Mouse (Mus musculus) liver, embryonic 11.5 days (tissue): ENCODE measurements around the gene Pls1. TPM values are rescaled to one million over a fixed set of nuclear protein-coding genes. Genes with fewer than 3 reads are reported as not detected.

ENCODE experiments used
- ATAC-seq: fragments of 200-750 bp; cut with Nextera tagmentation; replicated peaks from 2 replicates; pipeline ENCODE4 v1.8.0; 2017; ENCODE audit warnings: moderate number of reproducible peaks, mild to moderate bottlenecking, moderate TSS enrichment, moderate library complexity; ENCODE audit not compliant: low FRiP score
- DNase-seq: peaks from one replicate; pipeline ENCODE4 v3.0.0-alpha.2; 2017; ENCODE audit warnings: low spot score
- H3K27ac ChIP-seq: fragments of 300-500 bp; sonication (generic); 2 replicates; pipeline ENCODE4 v1.5.1; 2014; ENCODE audit warnings: mild to moderate bottlenecking, low read depth, low read length, control low read depth
- H3K27me3 ChIP-seq: fragments of 300-500 bp; sonication (generic); replicated peaks from 2 replicates; pipeline ENCODE4 v1.6.1; 2014; ENCODE audit warnings: low read length, mixed read lengths; ENCODE audit not compliant: control insufficient read depth, insufficient read depth
- H3K36me3 ChIP-seq: fragments of 300-500 bp; sonication (generic); 2 replicates; pipeline ENCODE4 v1.6.1; 2014; ENCODE audit warnings: mild to moderate bottlenecking, low read length, moderate library complexity, mixed read lengths; ENCODE audit not compliant: control insufficient read depth, insufficient read depth
- H3K4me1 ChIP-seq: fragments of 300-500 bp; sonication (generic); replicated peaks from 2 replicates; pipeline ENCODE4 v1.6.1; 2014; ENCODE audit warnings: low read length, mixed read lengths; ENCODE audit not compliant: control insufficient read depth, insufficient read depth
- H3K4me2 ChIP-seq: fragments of 300-500 bp; sonication (generic); 2 replicates; pipeline ENCODE4 v1.6.1; 2014; ENCODE audit warnings: mild to moderate bottlenecking, control low read depth, moderate library complexity
- H3K4me3 ChIP-seq: fragments of 300-500 bp; sonication (generic); 2 replicates; pipeline ENCODE4 v1.5.1; 2014; ENCODE audit warnings: low read depth, low read length, control low read depth
- H3K9ac ChIP-seq: fragments of 300-500 bp; sonication (generic); 2 replicates; pipeline ENCODE4 v1.6.1; 2014; ENCODE audit warnings: low read depth, low read length, control low read depth
- H3K9me3 ChIP-seq: fragments of 300-500 bp; sonication (generic); 2 replicates; pipeline ENCODE4 v1.6.1; 2016; ENCODE audit warnings: low read length, inconsistent platforms, mixed read lengths; ENCODE audit not compliant: control insufficient read depth
- WGBS: fragments of 180-500 bp; shearing (Covaris S2); extraction: QIAGEN DNeasy Blood & Tissue Kit; methylation state at CpG from one replicate; pipeline ENCODE4 v1.1.7; 2014; 5-methylcytosine and 5-hydroxymethylcytosine counted together
- polyA plus RNA-seq: library from polyadenylated mRNA; unstranded; fragments of >200 nt; fragmentation: Nextera tagmentation; extraction: Ambion mirVana; gene quantifications from 2 replicates; pipeline ENCODE4 v1.2.1, GENCODE M21; 2014

Pls1 gene
- polyA plus RNA-seq, 1 experiment from 2014 or later, result 12.4 TPM

GRCm38 (mm10) chr9:95795844-95796243 is 49.3 kb downstream of the Pls1 start:
- no peak overlapping the region for H3K9ac ChIP-seq
- H3K4me2 ChIP-seq, result no peak overlapping the region
- H3K27ac ChIP-seq, result no peak overlapping the region
- WGBS, result 90% methylated on average over 5 of the region's 5 CpGs
- H3K27me3 ChIP-seq, result no peaks in the 10 kb centered on the region
- no peak for ATAC-seq
- DNase-seq, result no peak
- no peaks in the 10 kb centered on the region for H3K36me3 ChIP-seq
- H3K9me3 ChIP-seq, result no peaks in the 10 kb centered on the region
- no peaks in the 10 kb centered on the region for H3K4me1 ChIP-seq
- H3K4me3 ChIP-seq, result no peak overlapping the region

DNA sequence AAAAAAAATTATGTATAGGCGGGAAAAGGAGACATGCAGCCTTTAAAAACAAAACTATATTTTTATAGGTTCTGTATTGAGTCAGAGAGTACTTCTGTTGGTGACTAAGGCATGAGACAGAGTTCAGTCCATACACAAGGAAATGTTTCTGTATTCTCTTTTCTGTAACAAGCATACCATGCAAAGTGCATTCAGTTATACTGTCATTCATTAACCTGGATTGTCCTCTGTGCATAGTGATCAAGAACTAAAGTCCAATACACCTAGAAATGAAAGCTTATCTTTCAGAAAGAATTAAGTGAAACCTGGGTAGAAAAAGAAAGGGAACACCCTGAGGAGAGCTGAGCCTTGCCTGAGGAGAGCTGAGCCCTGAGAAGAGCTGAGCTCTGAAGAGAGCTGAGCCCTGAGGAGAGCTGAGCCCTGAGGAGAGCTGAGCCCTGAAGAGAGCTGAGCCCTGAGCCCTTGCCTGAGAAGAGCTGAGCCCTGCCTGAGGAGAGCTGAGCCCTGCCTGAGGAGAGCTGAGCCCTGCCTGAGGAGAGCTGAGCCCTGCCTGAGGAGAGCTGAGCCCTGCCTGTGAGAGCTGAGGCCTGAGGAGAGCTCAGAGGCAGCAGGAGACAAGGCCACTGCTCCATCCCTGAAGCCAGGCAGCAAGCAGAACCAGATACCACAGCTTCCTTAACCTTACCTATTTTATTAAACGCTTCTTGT is 49.9 kb downstream of the Pls1 start:
- H3K36me3 ChIP-seq, result no peaks in the 10 kb centered on the region
- no peaks in the 10 kb centered on the region for H3K4me1 ChIP-seq
- H3K4me2 ChIP-seq, result no peak overlapping the region
- no peak overlapping the region for H3K27ac ChIP-seq
- no peaks in the 10 kb centered on the region for H3K9me3 ChIP-seq
- ATAC-seq (no peak), DNase-seq (no peak)
- 75% methylated on average over 2 of the region's 2 CpGs for WGBS
- H3K27me3 ChIP-seq, result no peaks in the 10 kb centered on the region
- H3K9ac ChIP-seq, result no peak overlapping the region
- no peak overlapping the region for H3K4me3 ChIP-seq

DNA sequence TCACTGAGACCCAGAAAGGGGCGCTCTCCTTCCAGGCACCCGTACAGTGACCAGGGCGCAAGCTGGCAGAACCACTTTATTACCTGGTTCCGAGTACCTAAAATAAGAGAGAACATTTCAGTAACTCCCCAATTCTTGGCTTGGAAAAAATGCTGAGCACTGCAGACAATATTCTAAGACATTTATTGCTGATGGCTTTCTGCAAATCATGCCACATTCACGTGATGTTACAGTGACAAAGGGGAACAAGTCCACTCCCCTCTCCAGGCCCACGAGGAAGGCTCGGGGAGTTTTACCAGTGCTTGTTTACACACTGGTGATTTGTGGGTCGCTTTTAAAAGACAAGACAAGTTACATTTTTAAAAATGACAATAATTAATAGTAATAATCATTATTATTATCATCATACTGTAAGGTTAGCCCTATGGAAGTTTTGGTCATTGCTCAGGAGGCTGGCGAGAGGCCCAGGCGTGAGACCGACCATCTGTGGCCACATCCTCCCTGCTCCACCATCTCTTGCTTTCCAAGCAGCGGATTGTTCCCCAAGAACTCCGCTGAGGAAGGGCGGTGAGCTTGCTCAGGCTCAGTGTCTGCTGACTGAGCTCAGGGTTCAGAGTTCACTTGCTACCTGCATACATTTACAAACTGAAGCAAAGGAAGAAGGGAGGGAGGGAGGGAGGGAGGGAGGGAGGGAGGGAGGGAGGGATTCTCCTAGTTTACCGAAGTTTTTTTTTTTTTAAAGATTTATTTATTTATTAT is 50.9 kb downstream of the Pls1 start:
- Histone ChIP-seq H3K9ac (no peak overlapping the region), H3K4me1 (no peaks in the 10 kb centered on the region), H3K36me3 (no peaks in the 10 kb centered on the region), H3K4me3 (no peak overlapping the region), H3K27me3 (no peaks in the 10 kb centered on the region), H3K9me3 (no peaks in the 10 kb centered on the region), H3K27ac (no peak overlapping the region), H3K4me2 (no peak overlapping the region)
- no peak for DNase-seq
- ATAC-seq, result no peak
- 86% methylated on average over 15 of the region's 15 CpGs for WGBS

GRCm38 (mm10) chr9:95784888-95785511 is 60.1 kb downstream of the Pls1 start:
- no peak overlapping the region for H3K4me3 ChIP-seq
- 89% methylated on average over 16 of the region's 16 CpGs for WGBS
- no peaks in the 10 kb centered on the region for H3K36me3 ChIP-seq

GRCm38 (mm10) chr9:95783646-95784293 is 61.3 kb downstream of the Pls1 start:
- Histone ChIP-seq H3K27me3 (no peaks in the 10 kb centered on the region), H3K36me3 (no peaks in the 10 kb centered on the region), H3K4me2 (no peak overlapping the region), H3K4me1 (no peaks in the 10 kb centered on the region), H3K4me3 (no peak overlapping the region), H3K9me3 (no peaks in the 10 kb centered on the region), H3K9ac (no peak overlapping the region), H3K27ac (no peak overlapping the region)
- ATAC-seq, result no peak
- no peak for DNase-seq
- WGBS, result 71% methylated on average over 17 of the region's 17 CpGs

More at GRCm38 (mm10) chr9:95784888-95785511, 60.1 kb downstream of the Pls1 start:
- Histone ChIP-seq H3K9ac (no peak overlapping the region), H3K27me3 (no peaks in the 10 kb centered on the region), H3K4me1 (no peaks in the 10 kb centered on the region), H3K4me2 (no peak overlapping the region), H3K9me3 (no peaks in the 10 kb centered on the region), H3K27ac (no peak overlapping the region)
- DNase-seq, result no peak
- no peak for ATAC-seq

DNA sequence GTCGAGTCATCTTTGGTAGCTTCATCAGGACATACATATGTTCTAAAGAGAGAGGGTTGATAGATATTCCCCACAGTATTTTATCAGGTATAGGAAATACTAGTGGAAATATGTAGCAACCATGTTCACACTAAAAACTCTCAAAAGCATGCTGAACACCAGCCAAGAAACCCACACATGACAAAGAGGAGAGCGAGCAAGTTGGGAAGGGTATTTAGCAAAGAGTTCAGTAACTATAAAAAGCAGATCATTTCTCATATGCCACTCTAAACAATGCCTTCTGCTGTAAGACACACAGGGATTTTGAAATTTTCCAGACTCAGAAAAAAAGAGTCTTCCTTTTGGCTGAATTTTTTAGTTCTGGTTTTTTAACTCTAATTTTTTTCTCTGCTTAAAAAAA is 73.4 kb downstream of the Pls1 start:
- Histone ChIP-seq H3K4me2 (no peak overlapping the region), H3K27me3 (no peaks in the 10 kb centered on the region), H3K9me3 (no peaks in the 10 kb centered on the region), H3K4me1 (no peaks in the 10 kb centered on the region), H3K9ac (no peak overlapping the region), H3K4me3 (no peak overlapping the region), H3K36me3 (no peaks in the 10 kb centered on the region), H3K27ac (no peak overlapping the region)
- WGBS, result 75% methylated on average over 2 of the region's 2 CpGs
- DNase-seq (no peak), ATAC-seq (no peak)

DNA sequence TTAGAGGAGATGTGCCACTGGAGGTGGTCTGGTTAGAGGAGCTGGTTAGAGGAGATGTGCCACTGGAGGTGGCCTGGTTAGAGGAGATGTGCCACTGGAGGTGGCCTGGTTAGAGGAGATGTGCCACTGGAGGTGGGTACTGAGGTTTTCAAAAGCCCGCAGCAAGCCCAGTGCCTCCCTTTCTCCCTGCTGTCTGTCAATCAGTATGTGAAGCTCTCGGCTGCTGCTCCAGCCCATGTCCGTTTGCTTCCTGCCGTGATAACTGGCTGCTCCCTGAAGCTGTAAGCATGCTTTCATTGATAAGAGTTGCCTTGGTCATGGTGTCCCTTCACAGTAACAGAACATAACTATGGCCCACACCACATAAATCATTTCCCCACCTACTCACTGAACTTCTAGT is 81.9 kb downstream of the Pls1 start:
- Histone ChIP-seq H3K36me3 (no peaks in the 10 kb centered on the region), H3K9ac (no peak overlapping the region), H3K27ac (no peak overlapping the region), H3K4me1 (no peaks in the 10 kb centered on the region), H3K4me3 (no peak overlapping the region), H3K4me2 (no peak overlapping the region), H3K27me3 (no peaks in the 10 kb centered on the region), H3K9me3 (no peaks in the 10 kb centered on the region)
- DNase-seq (no peak), ATAC-seq (no peak; the same call in 1 of the 2 replicates)
- WGBS, result 31% methylated on average over 4 of the region's 4 CpGs

GRCm38 (mm10) chr9:95762228-95762627 is 82.9 kb downstream of the Pls1 start:
- H3K36me3 ChIP-seq, result no peaks in the 10 kb centered on the region
- H3K9ac ChIP-seq, result no peak overlapping the region
- no peaks in the 10 kb centered on the region for H3K27me3 ChIP-seq
- H3K4me3 ChIP-seq, result no peak overlapping the region
- DNase-seq, result no peak
- H3K27ac ChIP-seq, result no peak overlapping the region
- 87% methylated on average over 3 of the region's 3 CpGs for WGBS
- no peaks in the 10 kb centered on the region for H3K9me3 ChIP-seq
- no peak overlapping the region for H3K4me2 ChIP-seq
- H3K4me1 ChIP-seq, result no peaks in the 10 kb centered on the region
- ATAC-seq, result no peak
